Mouse (Mus musculus) intestine, embryonic 14.5 days (tissue): ENCODE results near the gene Akap13. TPM values are rescaled to one million over a fixed set of nuclear protein-coding genes. Genes with fewer than 3 reads are reported as not detected.
"Not testable (repeated sequence)": the region's sequence is repeated elsewhere in the genome, so short reads cannot be mapped to it uniquely, and the experiment has no call there.

Experiments used
- ATAC-seq: fragments of 200-750 bp; cut with Nextera tagmentation; replicated peaks from 2 replicates; pipeline ENCODE4 v1.8.0; 2017; ENCODE audit warnings: low read depth, moderate number of reproducible peaks, moderate TSS enrichment, moderate library complexity; ENCODE audit not compliant: low FRiP score, low TSS enrichment
- DNase-seq: peaks from one replicate; pipeline ENCODE4 v3.0.0-alpha.2; 2018; ENCODE audit warnings: low spot score
- H3K27ac ChIP-seq: fragments of 300-500 bp; sonication (generic); 2 replicates; pipeline ENCODE4 v1.5.1; 2014; ENCODE audit warnings: low read depth, mild to moderate bottlenecking, control low read depth
- H3K27me3 ChIP-seq: fragments of 300-500 bp; sonication (generic); replicated peaks from 2 replicates; pipeline ENCODE4 v1.6.1; 2014; ENCODE audit warnings: low read length, control low read depth; ENCODE audit not compliant: control insufficient read depth, insufficient read depth
- H3K36me3 ChIP-seq: fragments of 300-500 bp; sonication (generic); 2 replicates; pipeline ENCODE4 v1.6.1; 2014; ENCODE audit warnings: low read length, control low read depth; ENCODE audit not compliant: control insufficient read depth, insufficient read depth
- H3K4me1 ChIP-seq: fragments of 300-500 bp; sonication (generic); replicated peaks from 2 replicates; pipeline ENCODE4 v1.6.1; 2014; ENCODE audit warnings: low read length, control low read depth, mixed read lengths; ENCODE audit not compliant: control insufficient read depth, insufficient read depth
- H3K4me2 ChIP-seq: fragments of 300-500 bp; sonication (generic); 2 replicates; pipeline ENCODE4 v1.6.1; 2014; ENCODE audit warnings: low read length
- H3K4me3 ChIP-seq: fragments of 300-500 bp; sonication (generic); 2 replicates; pipeline ENCODE4 v1.5.1; 2014; ENCODE audit warnings: low read depth, low read length, control low read depth, mixed read lengths
- H3K9ac ChIP-seq: fragments of 300-500 bp; sonication (generic); 2 replicates; pipeline ENCODE4 v1.6.1; 2014; ENCODE audit warnings: mild to moderate bottlenecking, low read length
- H3K9me3 ChIP-seq: fragments of 300-500 bp; sonication (generic); 2 replicates; pipeline ENCODE4 v1.6.1; 2016; ENCODE audit warnings: low read length, control low read depth; ENCODE audit not compliant: control insufficient read depth
- WGBS: fragments of 180-500 bp; shearing (Covaris S2); extraction: QIAGEN DNeasy Blood & Tissue Kit; methylation state at CpG from one replicate; pipeline ENCODE4 v1.1.7; 2014; 5-methylcytosine and 5-hydroxymethylcytosine counted together
- polyA plus RNA-seq: library from polyadenylated mRNA; unstranded; fragments of >200 nt; fragmentation: Nextera tagmentation; extraction: Ambion mirVana; gene quantifications from 2 replicates; pipeline ENCODE4 v1.2.1, GENCODE M21; 2014

The Akap13 gene
- polyA plus RNA-seq, 1 experiment from 2014 or later = 51.5 TPM

GRCm38 (mm10) chr7:75780812-75781211, 325.5 kb downstream of the Akap13 start:
- Histone ChIP-seq H3K27ac (no peak overlapping the region), H3K4me1 (peaks cover 6% of the 10 kb centered on the region), H3K4me3 (peak overlapping the region; percentile 60), H3K9me3 (no peaks in the 10 kb centered on the region), H3K9ac (no peak overlapping the region), H3K36me3 (peaks cover 26% of the 10 kb centered on the region), H3K4me2 (peak overlapping the region; percentile 58), H3K27me3 (no peaks in the 10 kb centered on the region)
- DNase-seq (no peak), ATAC-seq (no peak)
- 16% methylated on average over 3 of the region's 5 CpGs for WGBS

DNA sequence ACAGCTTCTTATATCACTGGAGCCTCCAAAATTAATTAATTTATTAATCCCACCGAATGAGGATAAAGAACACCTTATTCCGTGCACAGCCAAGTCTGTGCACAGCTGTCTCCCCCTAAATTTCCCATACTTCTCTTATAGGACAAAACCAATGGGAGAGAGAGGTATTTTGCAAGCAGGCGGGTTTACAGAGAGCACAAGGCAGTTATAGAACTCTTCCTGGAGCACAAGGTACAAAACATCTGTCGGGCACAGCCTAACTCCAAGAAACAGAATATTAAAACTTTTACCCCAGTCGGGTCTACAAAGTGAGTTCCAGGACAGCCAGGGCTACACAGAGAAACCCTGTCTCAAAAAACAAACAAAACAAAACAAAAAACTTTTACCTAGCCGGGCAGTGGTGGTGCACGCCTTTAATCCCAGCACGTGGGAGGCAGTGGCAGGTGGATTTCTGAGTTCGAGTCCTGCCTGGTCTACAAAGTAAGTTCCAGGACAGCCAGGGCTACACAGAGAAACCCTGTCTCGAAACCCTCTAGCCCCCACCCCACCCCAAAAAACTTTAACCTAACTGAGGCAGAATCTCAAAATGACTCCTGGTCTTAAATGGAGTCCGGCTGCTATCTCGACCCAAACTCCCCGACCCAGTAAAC, 326.1 kb downstream of the Akap13 start:
- H3K27me3 ChIP-seq = no peaks in the 10 kb centered on the region
- peaks cover 21% of the 10 kb centered on the region for H3K36me3 ChIP-seq
- H3K9me3 ChIP-seq = no peaks in the 10 kb centered on the region
- H3K9ac ChIP-seq = peak overlapping the region; percentile 63
- DNase-seq (peak; percentile 60), ATAC-seq (peak; percentile 32)
- no peak overlapping the region for H3K27ac ChIP-seq
- peak overlapping the region; percentile 58 for H3K4me2 ChIP-seq
- peaks cover 6% of the 10 kb centered on the region for H3K4me1 ChIP-seq
- peak overlapping the region; percentile 60 for H3K4me3 ChIP-seq
- WGBS = 3% methylated on average over 13 of the region's 13 CpGs

DNA sequence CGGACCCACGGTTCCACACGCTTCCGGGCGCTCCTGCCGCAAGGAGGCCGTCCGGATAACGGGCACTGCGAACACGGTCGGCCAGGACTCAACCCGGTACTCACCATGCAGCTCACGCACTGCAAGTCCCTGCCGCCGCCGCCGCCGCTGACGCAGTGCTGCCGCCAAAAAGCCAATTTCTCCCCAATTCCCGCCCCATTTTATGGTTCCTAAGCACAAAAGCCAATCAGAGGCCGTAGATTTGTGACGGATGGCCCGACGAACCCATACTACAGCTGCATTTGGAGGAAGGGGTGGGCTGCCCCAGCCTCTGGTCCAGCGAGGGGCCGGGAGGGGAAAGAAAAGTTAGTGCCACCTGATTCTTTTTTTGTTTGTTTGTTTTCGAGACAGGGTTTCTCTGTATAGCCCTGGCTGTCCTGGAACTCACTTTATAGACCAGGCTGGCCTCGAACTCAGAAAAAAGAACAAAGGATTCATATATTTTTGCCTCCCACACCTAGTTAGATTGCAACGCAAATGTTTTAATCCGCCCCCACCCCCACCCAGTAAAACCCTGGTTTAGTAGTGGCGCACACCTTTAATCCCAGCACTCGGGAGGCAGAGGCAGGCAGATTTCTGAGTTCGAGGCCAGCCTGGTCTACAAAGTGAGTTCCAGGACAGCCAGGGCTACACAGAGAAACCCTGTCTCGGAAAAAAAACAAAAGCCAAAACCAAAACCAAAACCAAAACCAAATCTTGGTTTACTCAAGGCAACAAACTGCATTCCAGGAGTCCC, 326.8 kb downstream of the Akap13 start:
- ATAC-seq (peak; percentile 91), DNase-seq (peak; percentile 95)
- Histone ChIP-seq H3K4me1 (peaks cover 7% of the 10 kb centered on the region), H3K4me3 (peak overlapping the region; percentile 60), H3K9me3 (no peaks in the 10 kb centered on the region), H3K27me3 (no peaks in the 10 kb centered on the region), H3K27ac (no peak overlapping the region), H3K4me2 (peak overlapping the region; percentile 58), H3K36me3 (peaks cover 14% of the 10 kb centered on the region), H3K9ac (peak overlapping the region; percentile 63)
- WGBS = 10% methylated on average over 36 of the region's 36 CpGs

DNA sequence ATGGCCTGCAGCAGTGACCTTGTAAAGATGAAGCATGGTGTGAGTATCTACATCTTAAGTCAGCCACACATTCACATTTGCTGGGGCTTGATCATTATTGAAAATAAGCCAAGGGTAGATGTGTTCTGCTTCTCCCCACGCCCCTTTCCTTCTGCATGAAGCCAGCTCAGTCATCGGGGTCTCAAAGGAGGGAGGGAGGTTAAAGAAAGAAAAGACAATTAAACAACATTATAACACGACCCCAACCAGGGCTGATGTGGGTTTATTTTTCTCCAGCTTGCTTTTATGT, 327.3 kb downstream of the Akap13 start:
- no peak for ATAC-seq
- WGBS = 62% methylated on average over 3 of the region's 3 CpGs
- H3K4me2 ChIP-seq = no peak overlapping the region; the same call in 1 of the 2 replicates

DNA sequence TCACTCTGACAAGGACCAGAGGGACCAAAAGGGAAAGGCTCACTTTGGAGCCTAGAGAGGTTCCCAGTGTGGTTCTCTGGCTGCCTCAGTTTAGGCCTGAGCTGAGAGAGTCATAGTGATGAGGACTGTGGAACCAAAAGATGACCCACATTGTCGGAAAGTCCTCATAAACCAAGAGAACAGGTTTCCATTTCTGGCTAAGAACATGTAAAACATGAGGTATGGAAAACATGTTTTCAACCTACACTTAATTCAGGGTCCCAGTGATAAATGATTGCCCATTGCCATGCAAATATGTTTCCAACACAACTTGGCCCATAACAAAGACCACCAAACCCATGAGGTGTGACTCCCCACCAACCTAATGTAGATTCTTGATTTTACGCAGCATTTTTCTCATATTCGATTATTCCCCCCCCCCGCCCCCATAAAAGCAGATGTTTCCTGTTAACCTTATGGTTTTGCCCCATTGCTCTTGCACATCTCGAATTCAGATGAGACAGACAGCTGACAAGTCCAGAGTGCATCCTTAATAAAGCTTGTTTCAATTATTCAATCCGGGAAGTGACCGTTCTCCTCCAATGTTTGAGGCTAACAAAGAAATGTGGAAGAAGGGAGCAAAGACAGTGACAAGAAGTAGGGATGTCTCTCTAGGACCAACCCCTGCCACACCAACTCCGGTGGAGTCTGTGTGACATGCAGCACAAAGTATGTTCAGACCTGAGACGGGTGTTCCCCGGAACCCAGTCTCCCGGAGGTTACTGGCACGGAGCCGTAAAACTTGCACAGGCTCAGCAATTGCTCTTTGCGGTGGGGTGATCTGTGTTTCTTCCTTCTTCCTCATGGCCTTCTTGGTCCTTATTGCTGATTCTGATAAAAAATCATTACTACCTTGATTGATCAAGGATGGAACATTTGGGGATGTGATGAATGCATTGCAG, 330.3 kb downstream of the Akap13 start:
- no peak overlapping the region for H3K4me2 ChIP-seq
- H3K4me1 ChIP-seq = peaks cover 20% of the 10 kb centered on the region
- H3K4me3 ChIP-seq = no peak overlapping the region
- no peak overlapping the region for H3K27ac ChIP-seq
- no peak overlapping the region for H3K9ac ChIP-seq
- H3K9me3 ChIP-seq = no peaks in the 10 kb centered on the region
- 75% methylated on average over 14 of the region's 14 CpGs for WGBS
- no peak for DNase-seq
- H3K36me3 ChIP-seq = no peaks in the 10 kb centered on the region
- ATAC-seq = no peak
- H3K27me3 ChIP-seq = no peaks in the 10 kb centered on the region

More for the DNA sequence above, 327.3 kb downstream of the Akap13 start:
- Histone ChIP-seq H3K4me1 (peaks cover 12% of the 10 kb centered on the region), H3K27ac (no peak overlapping the region), H3K9me3 (no peaks in the 10 kb centered on the region), H3K9ac (no peak overlapping the region), H3K4me3 (no peak overlapping the region), H3K27me3 (no peaks in the 10 kb centered on the region), H3K36me3 (peaks cover 9% of the 10 kb centered on the region)
- no peak for DNase-seq

GRCm38 (mm10) chr7:75786812-75787211, 331.5 kb downstream of the Akap13 start:
- WGBS = 0% methylated on average over 1 of the region's 2 CpGs
- DNase-seq (no peak), ATAC-seq (no peak; the same call in 1 of the 2 replicates)
- no peaks in the 10 kb centered on the region for H3K36me3 ChIP-seq
- peaks cover 21% of the 10 kb centered on the region for H3K4me1 ChIP-seq
- H3K4me3 ChIP-seq = no peak overlapping the region
- H3K9me3 ChIP-seq = no peaks in the 10 kb centered on the region
- H3K27ac ChIP-seq = no peak overlapping the region
- no peak overlapping the region for H3K4me2 ChIP-seq
- H3K9ac ChIP-seq = no peak overlapping the region
- no peaks in the 10 kb centered on the region for H3K27me3 ChIP-seq

DNA sequence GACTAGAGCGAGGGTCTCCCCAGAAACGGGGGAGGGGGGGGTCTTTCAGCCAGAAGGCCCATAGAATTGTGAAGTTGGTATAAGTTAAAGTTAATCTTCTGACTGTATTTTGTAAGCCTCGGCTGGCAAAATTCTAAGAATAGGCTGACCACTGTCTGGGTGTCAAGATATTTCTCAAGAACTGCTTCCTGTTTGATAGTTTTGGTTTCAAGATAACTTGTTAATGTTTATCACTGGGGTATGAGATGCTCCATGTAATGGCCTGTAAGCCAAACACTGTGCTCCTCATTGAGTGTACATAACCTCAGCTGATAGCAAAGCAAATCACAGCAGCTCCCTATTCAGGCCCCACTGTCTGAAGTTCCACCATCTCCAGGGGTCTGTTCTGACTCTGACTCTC, 332.0 kb downstream of the Akap13 start:
- Histone ChIP-seq H3K27me3 (no peaks in the 10 kb centered on the region), H3K9me3 (no peaks in the 10 kb centered on the region), H3K9ac (no peak overlapping the region), H3K4me3 (no peak overlapping the region), H3K27ac (no peak overlapping the region), H3K4me2 (no peak overlapping the region), H3K4me1 (peaks cover 21% of the 10 kb centered on the region), H3K36me3 (no peaks in the 10 kb centered on the region)
- 26% methylated on average over 3 of the region's 3 CpGs for WGBS
- DNase-seq (no peak), ATAC-seq (0 out of 2 replicates have a peak, but pooled peaks have one; percentile 13)

DNA sequence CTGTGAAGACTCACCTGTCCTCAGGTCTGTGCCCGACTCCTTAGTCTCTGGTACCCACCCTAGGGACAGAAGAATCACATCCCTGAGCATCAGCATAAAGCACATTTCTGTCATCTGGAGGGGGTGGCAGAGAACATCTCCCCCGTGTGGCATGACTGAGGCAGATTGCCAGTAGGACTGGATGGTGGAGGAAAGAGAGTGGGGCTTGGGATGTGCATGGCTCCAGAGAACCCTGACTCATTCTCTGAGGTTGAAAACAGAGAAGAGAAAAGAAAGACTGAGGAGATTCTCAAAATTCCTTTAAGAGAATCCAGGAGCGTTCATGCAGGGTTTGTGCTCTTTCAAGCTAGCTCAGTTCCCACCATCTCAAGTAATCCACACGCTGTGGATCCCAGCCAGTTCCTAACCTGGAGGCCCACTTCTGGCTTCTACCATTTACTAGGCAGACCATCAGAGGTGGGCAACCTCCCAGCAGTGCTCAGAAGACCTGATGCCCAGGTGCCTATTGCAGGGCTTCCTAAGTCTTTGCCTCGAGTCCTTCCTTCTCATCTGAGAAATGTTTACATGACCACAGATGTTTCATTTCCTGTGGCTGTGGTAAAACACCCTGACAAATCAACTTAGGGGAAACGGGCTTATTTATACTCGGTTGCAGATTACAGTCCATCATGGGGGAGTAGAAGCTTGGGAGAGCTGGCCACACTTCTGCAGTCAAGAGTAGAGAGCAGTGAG, 332.9 kb downstream of the Akap13 start:
- DNase-seq, H3K27me3 ChIP-seq, H3K27ac ChIP-seq, H3K4me2 ChIP-seq, ATAC-seq, H3K4me3 ChIP-seq, H3K9me3 ChIP-seq, H3K36me3 ChIP-seq, H3K9ac ChIP-seq: not testable (repeated sequence)
- 50% methylated on average over 4 of the region's 7 CpGs for WGBS
- H3K4me1 ChIP-seq = peaks cover 21% of the 10 kb centered on the region
